In genomic region chr7:105778553-105779265, GRCm38 (mm10) we compare ENCODE assay signal across 8 mouse cellular contexts. TPM values are rescaled to one million over a fixed set of nuclear protein-coding genes. Genes with fewer than 3 reads are reported as not detected.
DNase-seq lines count a peak whose midpoint lies in the region; ATAC-seq lines count a peak whose summit lies in the region.

No protein-coding gene starts in this region.

- H3K36me3 ChIP-seq in forebrain, embryonic 12.5 days (replicated peaks), result peaks cover 66% of the 10 kb centered on the region
- peaks cover 70% of the 10 kb centered on the region for H3K36me3 ChIP-seq in hindbrain, embryonic 13.5 days
- H3K36me3 ChIP-seq in liver, embryonic 15.5 days (replicated peaks), result no peaks in the 10 kb centered on the region
- H3K36me3 ChIP-seq in neural tube, embryonic 12.5 days, result peaks cover 72% of the 10 kb centered on the region

- WGBS in forebrain, embryonic 12.5 days, result 46% methylated on average over 4 of the region's 4 CpGs
- WGBS in hindbrain, embryonic 13.5 days, result 39% methylated on average over 4 of the region's 4 CpGs
- WGBS in liver, embryonic 15.5 days (ENCODE audit: insufficient replicate concordance), result 17% methylated on average over 4 of the region's 4 CpGs
- WGBS in neural tube, embryonic 12.5 days, result 24% methylated on average over 4 of the region's 4 CpGs

- no peaks in the 10 kb centered on the region for H3K27me3 ChIP-seq in forebrain, embryonic 12.5 days
- H3K27me3 ChIP-seq in hindbrain, embryonic 13.5 days, result no peaks in the 10 kb centered on the region
- peaks cover 11% of the 10 kb centered on the region for H3K27me3 ChIP-seq in liver, embryonic 15.5 days
- no peaks in the 10 kb centered on the region for H3K27me3 ChIP-seq in neural tube, embryonic 12.5 days (replicated peaks)

- 0 out of 2 replicates have a peak overlapping the region, but pooled peaks have one; percentile 17 for H3K4me2 ChIP-seq in forebrain, embryonic 12.5 days
- peak overlapping the region; percentile 43 for H3K4me2 ChIP-seq in hindbrain, embryonic 13.5 days
- no peak overlapping the region for H3K4me2 ChIP-seq in liver, embryonic 15.5 days
- peak overlapping the region; percentile 34 for H3K4me2 ChIP-seq in neural tube, embryonic 12.5 days (replicated peaks)

- H3K27ac ChIP-seq in forebrain, embryonic 12.5 days, result peak overlapping the region; percentile 51
- peak overlapping the region; percentile 72 for H3K27ac ChIP-seq in hindbrain, embryonic 13.5 days
- H3K27ac ChIP-seq in liver, embryonic 15.5 days (replicated peaks), result 0 out of 2 replicates have a peak overlapping the region, but pooled peaks have one; percentile 19
- peak overlapping the region; percentile 4; the same call in 1 of the 2 replicates for H3K27ac ChIP-seq in neural tube, embryonic 12.5 days

- H3K9ac ChIP-seq in forebrain, embryonic 12.5 days, result 0 out of 2 replicates have a peak overlapping the region, but pooled peaks have one; percentile 9
- H3K9ac ChIP-seq in hindbrain, embryonic 13.5 days, result peak overlapping the region; percentile 66
- H3K9ac ChIP-seq in liver, embryonic 15.5 days, result no peak overlapping the region
- peak overlapping the region; percentile 18; the same call in 1 of the 2 replicates for H3K9ac ChIP-seq in neural tube, embryonic 12.5 days

- no peaks in the 10 kb centered on the region for H3K9me3 ChIP-seq in forebrain, embryonic 12.5 days
- no peaks in the 10 kb centered on the region for H3K9me3 ChIP-seq in hindbrain, embryonic 13.5 days
- H3K9me3 ChIP-seq in liver, embryonic 15.5 days (replicated peaks), result no peaks in the 10 kb centered on the region
- no peaks in the 10 kb centered on the region for H3K9me3 ChIP-seq in neural tube, embryonic 12.5 days

- DNase-seq in right cerebral cortex, postnatal 10 days (ENCODE audit: low spot score in 2 of 2), result peak; percentile 67 to 72
- no peak for DNase-seq in right cerebral cortex, postnatal 4 days
- no peak for DNase-seq in Muller cell, postnatal 12 days (ENCODE audit: inconsistent ontology term)
- DNase-seq in layer of hippocampus, adult 8-10 months (ENCODE audit: low spot score in 2 of 2), result no peak

- ATAC-seq in forebrain, embryonic 12.5 days (ENCODE audit: low FRiP score), result peak; percentile 42; the same call in 1 of the 2 replicates
- ATAC-seq in hindbrain, embryonic 13.5 days (ENCODE audit: low FRiP score), result peak; percentile 83
- ATAC-seq in liver, embryonic 15.5 days (ENCODE audit: insufficient read depth), result peak; percentile 53; the same call in 1 of the 2 replicates
- peak; percentile 56; the same call in 1 of the 2 replicates for ATAC-seq in neural tube, embryonic 12.5 days (ENCODE audit: low FRiP score, low read depth)

- H3K4me1 ChIP-seq in forebrain, embryonic 12.5 days, result peaks cover 52% of the 10 kb centered on the region
- peaks cover 90% of the 10 kb centered on the region for H3K4me1 ChIP-seq in hindbrain, embryonic 13.5 days (replicated peaks)
- H3K4me1 ChIP-seq in liver, embryonic 15.5 days (replicated peaks), result 0 out of 2 replicates have a peak, but pooled peaks cover 13% of the 10 kb centered on the region
- H3K4me1 ChIP-seq in neural tube, embryonic 12.5 days, result peaks cover 42% of the 10 kb centered on the region

- no peak overlapping the region for H3K4me3 ChIP-seq in forebrain, embryonic 12.5 days (replicated peaks)
- H3K4me3 ChIP-seq in hindbrain, embryonic 13.5 days, result peak overlapping the region; percentile 10; the same call in 1 of the 2 replicates
- H3K4me3 ChIP-seq in liver, embryonic 15.5 days (replicated peaks), result no peak overlapping the region
- H3K4me3 ChIP-seq in neural tube, embryonic 12.5 days, result no peak overlapping the region

RNA-seq across cellular contexts. Expression of gene Dchs1, which starts 8.7 kb away (rescaled TPM):
- 22.9 and 25.0 TPM in 2 replicates for polyA plus RNA-seq in forebrain, embryonic 12.5 days (2016; fragmentation: Nextera tagmentation; extraction: Ambion mirVana)
- polyA plus RNA-seq in hindbrain, embryonic 13.5 days (2015; fragmentation: Nextera tagmentation; extraction: Ambion mirVana), result 15.8 and 16.1 TPM in 2 replicates
- polyA plus RNA-seq in liver, embryonic 15.5 days (2015; fragmentation: Nextera tagmentation; extraction: Ambion mirVana), result 0.76 and 0.82 TPM in 2 replicates
- 20.4 and 20.6 TPM in 2 replicates for polyA plus RNA-seq in neural tube, embryonic 12.5 days (2016; fragmentation: Nextera tagmentation; extraction: Ambion mirVana)
- 10 to 100 TPM; 11.6 to 13.1 (median 12.1) TPM for total RNA-seq in layer of hippocampus, adult 8-10 months (2022)

RNA-seq across cellular contexts. Expression of gene Tpp1, which starts 26.7 kb away (rescaled TPM):
- polyA plus RNA-seq in forebrain, embryonic 12.5 days (2016; fragmentation: Nextera tagmentation; extraction: Ambion mirVana), result 45.8 and 48.3 TPM in 2 replicates
- 39.9 and 46.8 TPM in 2 replicates for polyA plus RNA-seq in hindbrain, embryonic 13.5 days (2015; fragmentation: Nextera tagmentation; extraction: Ambion mirVana)
- polyA plus RNA-seq in liver, embryonic 15.5 days (2015; fragmentation: Nextera tagmentation; extraction: Ambion mirVana), result 59.4 and 62.5 TPM in 2 replicates
- polyA plus RNA-seq in neural tube, embryonic 12.5 days (2016; fragmentation: Nextera tagmentation; extraction: Ambion mirVana), result 37.4 and 40.3 TPM in 2 replicates
- total RNA-seq in layer of hippocampus, adult 8-10 months (2022), result 100 to 1,000 TPM in 1 of 4 experiments, 10 to 100 TPM in 3; 62.3 to 111 (median 75.7) TPM

RNA-seq across cellular contexts. Expression of gene Mrpl17, which starts 32.2 kb away (rescaled TPM):
- 231 and 236 TPM in 2 replicates for polyA plus RNA-seq in forebrain, embryonic 12.5 days (2016; fragmentation: Nextera tagmentation; extraction: Ambion mirVana)
- polyA plus RNA-seq in hindbrain, embryonic 13.5 days (2015; fragmentation: Nextera tagmentation; extraction: Ambion mirVana), result 210 and 219 TPM in 2 replicates
- polyA plus RNA-seq in liver, embryonic 15.5 days (2015; fragmentation: Nextera tagmentation; extraction: Ambion mirVana), result 213 and 216 TPM in 2 replicates
- 219 and 238 TPM in 2 replicates for polyA plus RNA-seq in neural tube, embryonic 12.5 days (2016; fragmentation: Nextera tagmentation; extraction: Ambion mirVana)
- 100 to 1,000 TPM in 2 of 4 experiments, 10 to 100 TPM in 2; 91.3 to 108 (median 100) TPM for total RNA-seq in layer of hippocampus, adult 8-10 months (2022)

RNA-seq across cellular contexts. Expression of gene Taf10, which starts 34.5 kb away (rescaled TPM):
- polyA plus RNA-seq in forebrain, embryonic 12.5 days (2016; fragmentation: Nextera tagmentation; extraction: Ambion mirVana), result 145 and 170 TPM in 2 replicates
- polyA plus RNA-seq in hindbrain, embryonic 13.5 days (2015; fragmentation: Nextera tagmentation; extraction: Ambion mirVana), result 111 and 122 TPM in 2 replicates
- 110 and 117 TPM in 2 replicates for polyA plus RNA-seq in liver, embryonic 15.5 days (2015; fragmentation: Nextera tagmentation; extraction: Ambion mirVana)
- 165 and 171 TPM in 2 replicates for polyA plus RNA-seq in neural tube, embryonic 12.5 days (2016; fragmentation: Nextera tagmentation; extraction: Ambion mirVana)
- 100 to 1,000 TPM; 102 to 123 (median 111) TPM for total RNA-seq in layer of hippocampus, adult 8-10 months (2022)

RNA-seq across cellular contexts. Expression of gene Rrp8, which starts 41.5 kb away (rescaled TPM):
- polyA plus RNA-seq in forebrain, embryonic 12.5 days (2016; fragmentation: Nextera tagmentation; extraction: Ambion mirVana), result 39.5 and 41.5 TPM in 2 replicates
- 25.8 and 28.0 TPM in 2 replicates for polyA plus RNA-seq in hindbrain, embryonic 13.5 days (2015; fragmentation: Nextera tagmentation; extraction: Ambion mirVana)
- polyA plus RNA-seq in liver, embryonic 15.5 days (2015; fragmentation: Nextera tagmentation; extraction: Ambion mirVana), result 10.7 and 12.6 TPM in 2 replicates
- polyA plus RNA-seq in neural tube, embryonic 12.5 days (2016; fragmentation: Nextera tagmentation; extraction: Ambion mirVana), result 31.4 and 32.3 TPM in 2 replicates
- total RNA-seq in layer of hippocampus, adult 8-10 months (2022), result 10 to 100 TPM in 3 of 4 experiments, 1 to 10 TPM in 1; 9.6 to 13.0 (median 12.7) TPM

Comparison
In these comparisons a context has a peak if more than half of its experiments do, and no peak if none do; other contexts are left out.
1. DNase-seq: peak in right cerebral cortex, postnatal 10 days (2 of 2); none in right cerebral cortex, postnatal 4 days (single experiment), Muller cell, postnatal 12 days (single experiment) and layer of hippocampus, adult 8-10 months (0 of 2).
2. H3K27ac ChIP-seq: peak in every context shown above with its lines; median percentile 72 in hindbrain, embryonic 13.5 days; 51 in forebrain, embryonic 12.5 days; 19 in liver, embryonic 15.5 days; 4 in neural tube, embryonic 12.5 days.
3. Peak in every context shown above with its lines, with median percentiles within 50 percentile points of each other: ATAC-seq.